Mouse (Mus musculus): Measurements from ENCODE around the gene Neto2.
"Not testable (repeated sequence)": the region's sequence is repeated elsewhere in the genome, so short reads cannot be mapped to it uniquely, and the experiment has no call there.

Neto2 gene

DNA sequence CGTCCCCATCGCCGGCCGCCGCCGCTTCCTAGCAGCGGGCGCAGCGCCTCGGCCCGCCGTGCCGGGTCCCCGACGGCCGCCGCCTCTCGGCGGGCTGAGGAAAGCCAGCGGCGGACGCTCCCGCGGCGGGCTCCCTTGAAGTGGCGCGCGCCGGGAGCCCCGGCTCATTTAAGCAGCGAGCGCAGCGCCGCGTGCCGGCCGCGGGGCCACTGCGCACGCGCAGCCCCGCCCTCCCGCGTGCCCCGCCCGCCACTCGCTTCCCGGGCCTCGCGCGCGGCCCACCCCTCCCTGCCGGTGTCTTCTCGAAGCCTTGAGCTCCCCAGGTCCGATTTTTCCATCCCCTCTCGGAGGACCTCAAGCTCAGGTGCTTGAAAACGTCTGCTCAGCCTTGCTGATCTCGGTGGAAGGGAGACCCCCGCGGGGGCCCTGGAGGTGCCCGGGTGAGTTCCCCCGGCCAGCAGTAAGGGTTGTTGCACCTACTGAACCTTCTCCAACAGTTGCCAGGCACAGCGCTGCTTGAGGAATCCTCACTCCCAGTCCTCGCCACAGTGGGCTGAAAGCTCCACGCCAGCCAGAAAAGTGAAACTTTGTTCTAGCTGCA is at the start of gene Neto2:
Gene Neto2 (minus strand): TSS at position 174 of the 601 bp plus-strand sequence.
- peak; percentile 58 to 78 for DNase-seq (ENCODE audit: low spot score in 2 of 2)

DNA sequence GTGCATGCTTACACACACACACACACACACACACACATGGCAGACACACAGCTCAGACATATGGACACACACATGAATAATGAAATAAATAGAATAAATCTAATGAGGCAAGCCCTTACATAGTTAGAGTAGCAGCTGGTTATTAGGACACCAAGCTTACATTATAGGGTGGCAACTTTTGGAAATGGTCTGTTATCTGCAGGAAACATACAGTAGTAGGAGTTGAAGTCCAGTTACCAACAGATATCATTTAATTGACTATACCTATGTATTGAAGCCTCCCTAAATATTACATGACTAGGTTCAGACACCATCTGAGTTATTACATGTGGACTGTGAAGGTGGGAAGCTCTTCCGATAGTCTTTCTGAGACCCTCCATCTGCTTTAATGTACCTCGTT is 44.3 kb upstream of the Neto2 start:
- no peak for DNase-seq (ENCODE audit: low spot score in 2 of 2)

DNA sequence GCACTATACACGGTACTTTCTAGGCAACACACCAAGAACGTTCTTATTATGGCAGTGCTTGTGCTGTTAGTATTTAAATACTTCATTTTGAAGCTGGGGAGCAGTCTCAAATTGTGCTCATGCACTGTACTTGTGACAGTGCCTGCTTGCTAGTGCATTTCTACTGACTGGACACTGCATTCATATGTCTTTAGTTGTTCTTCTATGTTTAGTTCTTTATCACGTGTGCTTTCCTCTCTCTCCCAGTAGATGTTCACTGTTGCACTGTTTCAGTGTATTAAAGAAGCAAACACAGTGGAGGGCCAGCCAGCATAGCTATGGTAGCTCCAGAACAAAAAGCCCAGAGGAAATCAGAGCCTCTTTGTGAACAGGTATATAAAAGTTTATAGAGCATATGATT is 29.8 kb upstream of the Neto2 start:
- no peak for DNase-seq (ENCODE audit: low spot score in 2 of 2)

DNA sequence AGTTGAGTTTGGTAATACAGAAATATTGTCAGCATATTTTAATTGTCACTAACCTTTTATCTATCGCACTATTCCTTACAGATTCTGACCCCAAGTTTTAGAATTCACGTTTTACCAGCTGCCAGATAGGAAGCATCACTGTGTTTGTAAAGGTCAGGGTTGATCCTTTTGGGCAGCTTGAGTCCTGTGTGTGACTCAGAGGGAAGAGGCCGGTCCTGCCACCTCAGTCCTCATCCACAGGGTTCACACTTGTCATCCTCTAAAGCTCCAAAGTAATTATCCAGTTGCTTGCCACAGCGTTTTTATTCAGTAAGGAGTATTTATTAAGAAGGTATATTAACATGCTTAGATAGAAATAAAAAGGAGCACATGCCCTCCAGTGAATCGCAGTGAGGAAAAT is 16.5 kb upstream of the Neto2 start:
- DNase-seq (ENCODE audit: low spot score in 2 of 2) = no peak

DNA sequence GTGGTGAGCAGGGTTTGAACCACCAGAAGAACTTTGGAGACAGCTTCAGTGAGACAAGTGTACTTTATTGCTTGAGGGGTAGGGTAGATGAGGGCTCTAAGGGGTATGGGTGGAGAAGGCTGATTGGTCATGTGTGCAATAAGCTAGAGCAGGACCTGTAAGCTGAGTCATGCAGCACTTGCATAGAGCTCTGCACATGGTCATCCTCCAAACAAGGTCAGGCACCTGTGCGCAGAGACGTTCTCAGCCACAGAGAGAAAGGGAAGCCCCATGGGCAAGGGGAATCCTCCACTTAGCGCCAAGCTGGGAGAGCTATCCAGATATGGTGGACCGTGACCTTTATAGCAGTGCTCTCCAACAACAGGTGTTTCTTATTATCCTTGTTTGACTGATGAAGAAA is 16.0 kb upstream of the Neto2 start:
- DNase-seq (ENCODE audit: low spot score in 2 of 2) = no peak

DNA sequence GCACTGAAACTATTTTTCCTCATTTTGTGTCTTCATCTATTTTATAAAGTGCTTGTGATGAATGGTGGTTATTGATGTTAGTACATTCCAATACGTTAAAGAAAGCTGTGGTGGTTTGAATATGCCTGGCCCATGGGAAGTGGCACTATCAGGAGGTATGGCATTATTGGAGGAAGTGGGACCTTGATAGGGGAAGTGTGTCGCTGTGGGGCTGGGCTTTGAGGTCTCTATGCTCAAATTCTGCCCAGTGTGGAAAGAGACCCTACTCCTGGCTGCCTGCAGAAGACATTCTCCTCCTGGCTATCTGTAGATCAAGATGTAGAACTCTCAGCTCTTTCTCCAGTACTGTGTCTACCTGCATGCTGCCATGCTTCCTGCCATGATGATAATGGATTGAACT is 6.3 kb upstream of the Neto2 start:
- no peak for DNase-seq (ENCODE audit: low spot score in 2 of 2)

DNA sequence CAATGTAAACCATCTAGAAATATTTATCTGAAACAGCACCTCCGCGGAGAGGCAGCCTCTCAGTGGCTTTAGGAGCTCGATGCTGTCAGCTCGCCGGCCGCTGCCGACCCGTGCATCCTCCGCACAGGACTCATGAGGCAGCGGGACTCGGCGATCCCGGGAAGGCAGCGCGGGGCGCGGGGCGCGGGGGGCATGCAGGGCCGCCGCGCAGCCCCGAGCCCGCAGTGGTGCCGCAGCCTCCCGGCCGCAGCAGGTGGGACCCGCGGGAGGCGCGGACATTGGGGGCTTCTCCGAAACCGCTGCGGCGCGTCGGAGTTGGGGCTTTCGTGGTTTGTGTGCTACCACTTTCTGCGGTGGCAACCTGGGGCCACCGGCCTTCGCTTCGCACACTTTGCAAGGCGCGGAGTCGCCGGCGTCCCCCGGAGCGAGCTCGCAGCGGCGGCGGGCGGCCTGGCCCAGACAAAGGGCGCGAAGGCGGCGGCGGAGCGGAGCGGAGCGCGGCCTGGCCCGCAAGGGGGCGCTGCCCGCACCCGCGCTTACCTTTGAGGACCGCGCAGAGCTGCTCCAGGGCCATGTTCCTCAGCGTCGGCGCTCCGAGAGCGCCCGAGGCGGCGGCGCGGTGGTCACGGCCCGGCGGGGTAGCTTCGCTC is 498 bp downstream of the Neto2 start:
- peak; percentile 8 to 70 for DNase-seq (ENCODE audit: low spot score in 2 of 2)

DNA sequence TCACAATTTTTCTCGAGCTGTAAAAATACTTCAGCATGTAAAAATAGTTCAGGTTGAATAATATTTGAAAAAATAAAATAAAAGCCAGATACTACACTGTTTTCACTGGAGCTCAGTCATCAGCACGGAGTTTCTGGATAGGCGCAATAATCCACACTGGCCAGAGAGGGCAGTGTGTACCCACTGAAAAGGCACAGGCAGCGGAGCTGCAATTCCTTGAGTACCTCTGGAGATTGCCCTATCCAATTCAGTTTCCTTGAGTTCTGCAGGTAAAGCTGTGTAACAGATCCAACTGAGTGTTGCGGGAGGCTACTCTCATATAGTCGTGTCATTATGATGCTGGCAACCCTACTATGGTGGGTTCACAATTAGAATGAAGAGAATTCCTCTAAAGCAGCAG is 1.7 kb downstream of the Neto2 start:
- peak; percentile 31 to 72 for DNase-seq (ENCODE audit: low spot score in 2 of 2)

DNA sequence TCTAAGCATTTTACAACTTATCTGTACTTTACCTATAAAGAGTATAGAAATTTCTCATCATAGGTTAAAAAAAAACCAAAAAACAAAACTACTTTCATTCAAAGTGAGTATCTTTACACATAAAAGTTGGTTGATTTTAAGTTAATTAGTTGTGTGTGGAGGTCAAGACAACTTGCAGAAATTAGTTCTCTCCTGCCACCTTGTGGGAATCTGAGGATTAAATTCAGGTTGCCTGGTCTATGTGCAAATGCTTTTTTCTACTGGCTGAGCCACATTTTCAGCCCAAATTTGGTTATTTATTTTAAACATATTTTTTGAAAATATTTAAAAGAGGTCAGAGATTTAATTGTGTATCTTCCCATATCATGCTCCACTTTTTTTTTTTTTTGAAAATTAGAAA is 35.6 kb downstream of the Neto2 start:
- no peak for DNase-seq (ENCODE audit: low spot score in 2 of 2)

DNA sequence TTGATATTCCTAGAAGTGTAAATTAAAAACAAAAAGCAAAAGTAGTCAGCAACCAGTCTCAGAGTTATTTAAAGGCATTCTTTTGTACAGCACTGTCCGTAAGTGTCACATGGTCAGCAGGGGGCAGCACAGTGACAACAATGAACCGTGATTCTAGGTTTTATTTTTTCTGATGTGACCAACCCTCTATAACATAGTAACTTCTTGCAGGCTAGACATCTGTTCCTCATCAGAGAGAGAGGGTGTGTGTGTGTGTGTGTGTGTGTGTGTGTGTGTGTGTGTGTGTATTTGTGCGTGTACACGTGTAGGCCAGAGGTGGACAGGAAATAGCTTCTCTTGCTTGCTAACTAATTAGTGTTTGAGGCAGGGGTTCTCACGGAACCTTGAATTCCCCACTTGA is 38.7 kb downstream of the Neto2 start:
- DNase-seq (ENCODE audit: low spot score in 2 of 2) = peak; percentile 8 to 11

DNA sequence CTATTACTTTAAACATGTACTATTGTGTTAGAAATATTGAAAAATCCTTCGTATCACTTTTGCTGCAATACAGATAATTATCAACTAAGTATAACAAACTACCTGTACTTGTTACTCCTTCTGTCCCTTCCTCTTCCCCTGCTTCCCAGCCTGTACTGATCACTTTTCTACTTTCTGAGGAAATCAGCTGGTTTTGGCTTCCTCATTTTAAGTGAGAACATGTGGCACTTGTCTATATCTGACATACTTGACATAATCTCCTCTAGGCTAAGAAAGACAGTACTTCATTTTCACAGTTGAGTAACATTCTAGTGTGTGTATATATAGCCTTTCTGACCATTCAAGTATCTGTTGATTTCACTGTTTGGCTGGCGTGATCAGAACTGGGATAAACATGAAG is 49.5 kb downstream of the Neto2 start:
- no peak for DNase-seq (ENCODE audit: low spot score in 2 of 2)

DNA sequence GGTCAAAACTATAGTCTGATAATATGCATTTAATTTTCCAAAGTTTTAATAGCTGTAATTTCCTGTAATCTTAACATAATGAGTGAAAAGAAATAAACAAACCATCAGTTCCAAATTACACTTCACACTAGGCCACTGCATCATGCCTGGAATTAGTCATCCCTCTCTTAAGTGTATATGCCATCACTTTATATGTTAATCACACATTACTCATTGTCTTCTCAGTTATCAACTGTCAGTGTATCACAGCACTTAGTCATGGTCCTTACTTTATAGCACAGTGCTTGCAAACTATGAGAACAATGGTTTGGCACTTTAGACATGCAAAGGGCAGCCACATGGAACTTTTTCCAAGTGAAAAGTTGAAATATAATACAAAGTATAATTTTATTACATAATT is 52.2 kb downstream of the Neto2 start:
- DNase-seq (ENCODE audit: low spot score in 2 of 2) = no peak

DNA sequence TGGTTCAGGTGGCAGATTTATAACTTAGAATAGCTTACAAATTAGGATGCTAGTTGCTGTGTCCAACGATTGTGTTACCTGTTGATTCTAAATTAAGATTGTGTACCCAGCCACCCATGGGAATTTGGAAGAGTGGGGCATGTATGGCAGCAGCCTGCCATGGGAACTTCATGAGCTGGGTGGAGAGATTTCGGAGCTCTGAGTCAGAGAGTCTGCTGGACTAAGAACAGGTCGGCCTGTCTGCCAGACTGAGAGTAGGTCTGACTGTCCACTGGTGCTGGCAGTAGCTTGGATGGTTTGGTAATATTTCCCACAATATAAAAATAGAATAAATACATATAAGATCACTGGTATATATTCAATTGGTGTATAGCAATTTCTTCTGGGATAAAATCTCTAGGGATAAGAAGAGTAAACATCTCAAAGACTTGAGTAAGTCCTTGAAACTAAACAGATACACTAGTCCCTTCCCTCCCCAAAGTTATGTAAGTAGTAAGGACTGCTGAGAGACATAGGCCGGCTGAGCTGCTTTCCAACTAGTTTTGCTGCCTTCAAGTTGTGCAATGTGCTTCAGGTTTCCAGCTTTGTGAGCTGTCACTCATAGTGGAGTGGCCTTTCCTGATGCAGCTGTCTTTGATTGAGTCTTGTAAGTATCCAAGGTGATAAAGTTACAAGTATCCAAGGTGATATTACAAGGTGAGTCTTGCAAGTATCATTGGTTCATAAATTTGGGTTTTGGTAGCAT is 55.6 kb downstream of the Neto2 start:
- no peak for DNase-seq (ENCODE audit: low spot score in 2 of 2)

DNA sequence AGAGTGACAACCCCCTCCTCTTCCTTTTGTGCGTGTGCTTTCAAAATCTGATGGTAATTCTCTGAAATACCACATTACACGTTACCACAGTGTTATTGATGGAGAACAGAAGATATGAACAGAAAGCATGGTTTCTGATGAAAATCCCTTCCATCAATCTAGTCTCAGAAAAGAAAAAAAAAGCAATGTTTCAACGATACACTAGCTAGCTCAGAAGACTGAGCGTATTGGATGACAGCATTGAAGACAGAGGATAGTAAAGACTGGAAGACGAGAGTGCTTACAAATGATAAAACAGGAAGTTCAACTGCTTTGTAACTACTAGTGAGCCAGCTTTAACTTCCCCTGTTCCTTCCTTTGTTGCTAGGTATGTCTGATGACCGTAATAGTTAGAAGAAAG is 76.3 kb downstream of the Neto2 start:
- DNase-seq (ENCODE audit: low spot score in 2 of 2) = no peak

DNA sequence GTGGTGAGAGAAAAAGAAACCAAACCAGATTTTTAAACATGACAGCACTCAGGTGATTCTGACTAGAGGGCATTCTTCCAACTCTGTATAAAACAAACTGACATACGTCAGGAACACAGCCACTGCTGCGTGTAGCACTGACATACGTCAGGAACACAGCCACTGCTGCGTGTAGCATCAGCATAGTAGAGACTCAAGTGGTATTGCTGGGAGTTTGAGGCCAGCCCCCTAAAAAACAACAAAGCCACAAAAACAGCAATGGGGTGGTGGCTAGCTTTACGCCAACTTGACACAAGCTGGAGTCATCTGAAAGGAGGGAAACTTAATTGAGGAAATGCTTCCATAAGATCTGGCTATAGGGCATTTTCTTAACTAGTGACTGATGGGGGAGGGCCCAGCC is 77.5 kb downstream of the Neto2 start:
- DNase-seq (ENCODE audit: low spot score in 2 of 2) = no peak

DNA sequence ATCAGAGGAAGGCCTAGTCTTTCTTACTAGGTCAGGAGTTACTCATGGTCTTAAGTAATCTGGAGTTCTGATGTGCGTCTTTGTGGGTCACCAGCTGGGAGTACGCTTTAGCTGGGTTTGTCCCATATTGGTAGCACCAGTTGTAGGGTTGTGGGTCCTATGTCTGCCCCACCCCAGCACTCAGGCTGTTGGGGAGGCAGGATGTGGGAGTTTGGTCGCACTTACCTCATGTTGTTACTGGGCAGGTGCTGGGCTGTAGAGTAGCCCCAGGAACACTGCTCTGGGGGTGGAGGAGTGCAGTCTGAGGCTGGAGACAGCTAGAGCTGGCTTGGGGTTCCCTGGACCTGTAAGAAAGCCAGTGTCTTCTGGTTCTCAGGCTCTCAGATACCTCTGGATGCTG is 81.9 kb downstream of the Neto2 start:
- DNase-seq (ENCODE audit: low spot score in 2 of 2) = no peak

DNA sequence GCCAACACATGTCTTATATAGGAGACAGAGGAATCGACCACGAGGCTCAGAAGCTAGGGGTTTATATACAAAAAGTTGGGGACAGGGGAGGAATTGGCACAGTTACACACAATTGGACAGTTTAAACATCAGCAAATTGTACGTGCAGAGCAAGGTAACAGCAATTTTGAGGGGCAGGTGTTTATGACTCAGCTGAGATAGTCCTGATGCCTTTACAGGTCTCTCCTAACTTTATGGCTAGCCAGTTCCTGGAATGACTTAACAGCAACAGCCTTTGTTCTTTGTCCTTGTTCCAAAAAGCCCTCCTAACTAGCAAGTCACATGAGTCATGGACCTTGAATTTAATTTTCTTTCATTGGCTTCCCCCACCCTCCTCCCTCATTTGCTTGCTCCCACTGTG is 83.6 kb downstream of the Neto2 start:
- DNase-seq (ENCODE audit: low spot score in 2 of 2) = not testable (repeated sequence)

DNA sequence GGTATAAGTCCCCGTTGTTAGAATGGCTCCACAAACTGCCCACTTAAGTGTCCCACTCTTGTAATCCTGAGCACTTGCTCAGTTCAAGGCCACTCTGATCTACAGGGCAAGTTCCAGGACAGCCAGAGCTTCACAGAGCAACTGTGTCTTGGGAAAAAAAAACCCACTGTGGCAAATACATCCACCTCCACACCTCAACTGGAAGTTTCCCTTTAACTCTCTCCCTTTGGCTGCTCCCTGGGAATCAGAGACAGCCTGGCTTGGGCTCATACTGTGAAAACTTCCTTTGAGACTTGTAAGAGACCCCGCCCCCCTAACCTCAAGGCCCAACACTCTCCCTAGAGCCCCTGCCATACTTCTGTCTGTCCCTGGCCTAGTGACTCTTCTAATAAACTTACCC is 91.9 kb downstream of the Neto2 start:
- DNase-seq (ENCODE audit: low spot score in 2 of 2) = no peak

DNA sequence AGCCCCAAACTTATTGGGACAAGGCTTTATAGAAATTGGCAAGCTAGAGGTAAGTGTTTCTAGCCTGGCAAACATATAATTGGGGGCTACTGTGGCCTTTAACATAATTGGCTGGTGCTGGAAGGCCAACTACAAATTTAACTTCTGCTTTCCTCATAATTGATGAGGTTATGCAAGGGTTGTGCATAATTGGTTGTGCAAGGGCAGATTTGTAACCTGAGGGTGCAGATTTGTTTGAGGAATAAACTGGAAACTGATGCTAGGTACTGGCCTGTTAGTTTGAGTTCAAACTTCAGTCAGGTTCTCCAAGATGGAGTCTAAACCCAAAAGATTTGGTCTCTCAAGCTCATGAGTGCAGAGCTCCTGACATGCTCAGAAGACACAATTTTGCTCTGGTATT is 92.9 kb downstream of the Neto2 start:
- no peak for DNase-seq (ENCODE audit: low spot score in 2 of 2)

DNA sequence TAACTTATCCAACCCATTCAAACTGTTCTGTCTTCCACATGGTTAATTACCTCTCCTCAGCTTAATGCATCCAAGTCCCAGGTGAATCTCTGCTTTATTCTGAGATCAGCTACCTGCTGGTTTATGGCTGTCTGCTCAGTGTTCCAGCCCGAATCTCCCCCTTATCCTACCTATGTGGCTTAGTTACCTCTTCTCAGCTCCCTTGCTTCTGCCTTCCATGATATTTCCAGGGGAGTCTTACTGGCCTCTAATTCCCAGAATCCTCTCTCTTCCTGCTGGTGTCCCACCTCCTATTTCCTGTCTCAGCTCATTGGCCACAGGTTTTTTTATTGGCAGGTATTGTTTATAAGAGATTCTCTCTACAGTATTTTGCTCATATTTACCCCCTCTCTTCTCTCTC is 93.8 kb downstream of the Neto2 start:
- DNase-seq (ENCODE audit: low spot score in 2 of 2) = no peak

DNA sequence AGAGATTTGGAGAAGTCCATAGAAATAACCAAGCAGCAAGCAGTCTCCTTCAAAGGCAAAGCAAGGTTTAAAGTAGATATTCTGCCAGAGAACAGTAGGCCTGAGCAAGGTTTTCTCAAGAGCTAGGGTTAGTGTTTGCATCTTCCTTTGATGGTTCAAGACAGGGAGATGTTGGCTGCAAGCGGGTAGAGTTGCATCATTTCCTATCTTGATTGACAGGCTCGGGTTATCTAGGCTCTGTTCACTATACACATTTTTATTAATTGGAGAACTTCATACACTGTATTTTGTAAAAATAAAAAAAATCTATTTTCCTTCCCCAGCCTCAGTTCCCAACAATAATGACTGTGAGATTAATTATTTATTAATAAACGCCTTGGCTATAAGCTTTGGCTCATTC is 94.2 kb downstream of the Neto2 start:
- no peak for DNase-seq (ENCODE audit: low spot score in 2 of 2)

DNA sequence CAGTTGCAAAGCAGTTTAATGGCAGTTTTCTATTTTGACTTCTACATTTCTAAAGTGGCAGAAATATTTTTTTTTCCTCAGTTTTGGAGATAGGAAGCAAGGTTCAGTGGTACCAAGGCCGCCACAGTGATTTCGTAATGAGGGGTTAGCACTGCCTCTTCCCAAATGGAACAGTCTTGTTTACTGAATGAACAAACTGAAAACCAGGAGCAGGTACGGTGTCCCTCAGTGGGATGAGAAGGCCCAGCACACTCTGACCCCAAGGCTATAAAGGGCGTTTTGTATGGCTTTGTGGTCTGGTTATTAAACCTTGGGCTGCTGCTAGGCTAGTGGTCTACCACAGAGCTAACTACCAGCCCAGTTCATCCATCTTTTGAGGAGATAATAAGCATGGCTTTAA is 96.5 kb downstream of the Neto2 start:
- no peak for DNase-seq (ENCODE audit: low spot score in 2 of 2)

DNA sequence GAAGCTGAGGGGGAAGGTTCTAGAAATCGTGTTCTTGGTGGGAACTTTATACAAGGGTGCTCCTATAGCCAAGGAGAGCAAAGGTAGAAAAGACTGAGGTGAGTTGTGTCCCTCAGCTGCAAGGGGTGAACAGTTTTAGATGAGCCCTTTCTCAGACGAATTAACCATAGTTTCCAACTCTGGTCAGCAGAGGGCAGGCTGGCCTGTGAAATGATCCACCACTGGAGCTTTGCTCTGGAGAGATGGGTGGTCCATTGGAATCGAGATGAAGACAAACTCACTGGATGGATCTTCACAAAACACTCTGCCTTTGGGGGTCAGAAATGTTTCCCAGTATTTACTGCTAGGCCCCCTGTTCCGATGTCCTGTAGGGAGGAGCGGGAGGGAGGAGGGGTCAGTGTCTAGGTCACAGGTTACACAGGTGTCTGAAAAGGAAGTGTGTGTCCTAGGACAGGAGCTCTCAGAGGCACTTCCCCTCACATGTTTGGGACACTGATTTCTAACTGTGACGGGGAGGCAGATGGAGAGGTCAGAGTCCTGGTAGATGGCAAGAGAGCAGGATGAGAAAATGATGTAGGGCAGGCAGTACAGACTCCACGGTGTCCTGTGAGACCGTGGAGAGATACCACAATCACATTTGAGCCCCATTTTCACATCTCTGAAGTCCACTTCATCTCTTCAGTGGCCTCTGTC is 97.4 kb downstream of the Neto2 start:
- DNase-seq (ENCODE audit: low spot score in 2 of 2) = peak; percentile 11 to 63
